Comparison of ENCODE assay signal across 8 mouse cellular contexts in genomic region chr6:114914041-114914716, GRCm38 (mm10). TPM values are rescaled to one million over a fixed set of nuclear protein-coding genes. Genes with fewer than 3 reads are reported as not detected.
DNase-seq lines count a peak whose midpoint lies in the region; ATAC-seq and TF ChIP-seq lines count a peak whose summit lies in the region.

No protein-coding gene starts in this region.

- peak overlapping the region; percentile 36; the same call in 1 of the 2 replicates for H3K9ac ChIP-seq in limb, embryonic 13.5 days

- 57% methylated on average over 10 of the region's 10 CpGs for whole genome bisulfite sequencing in lung, adult 2 months
- WGBS in limb, embryonic 13.5 days = 29% methylated on average over 10 of the region's 10 CpGs

- peaks cover 51% of the 10 kb centered on the region for H3K4me1 ChIP-seq in lung, adult 2 months (ENCODE audit: control insufficient read depth, insufficient read depth, low read length)
- H3K4me1 ChIP-seq in limb, embryonic 13.5 days = peaks cover 81% of the 10 kb centered on the region

- no peak overlapping the region for H3K4me3 ChIP-seq in lung, adult 2 months (replicated peaks; ENCODE audit: extremely low read depth, low read depth, low read length)
- H3K4me3 ChIP-seq in limb, embryonic 13.5 days = no peak overlapping the region

- ATAC-seq in limb, embryonic 13.5 days (ENCODE audit: low FRiP score, low read depth) = peak; percentile 16; the same call in 1 of the 2 replicates

- H3K27ac ChIP-seq in limb, embryonic 13.5 days = peak overlapping the region; percentile 44; the same call in 1 of the 2 replicates

- TF ChIP-seq POLR2A in lung, adult 2 months (IDR thresholded peaks at IDR 0.05; ENCODE audit: borderline replicate concordance, extremely low read depth, low read depth, low read length) = no peak

- TF ChIP-seq CTCF in lung, adult 2 months (IDR thresholded peaks at IDR 0.05; ENCODE audit: insufficient read depth, low read length) = no peak

- no peaks in the 10 kb centered on the region for H3K27me3 ChIP-seq in limb, embryonic 13.5 days

- peaks cover 9% of the 10 kb centered on the region; the same call in 1 of the 2 replicates for H3K36me3 ChIP-seq in limb, embryonic 13.5 days

- H3K9me3 ChIP-seq in limb, embryonic 13.5 days = no peaks in the 10 kb centered on the region

- H3K4me2 ChIP-seq in limb, embryonic 13.5 days (replicated peaks) = peak overlapping the region; percentile 12

- DNase-seq in embryo, embryonic 10 days (ENCODE audit: low spot score) = peak; percentile 49
- no peak for DNase-seq in embryo, embryonic 10.5 days (ENCODE audit: low spot score)
- DNase-seq in lung, adult 2 months = peak; percentile 33
- no peak for DNase-seq in lung, postnatal 14 days
- peak; percentile 59 for DNase-seq in retina, embryonic 14.5 days (ENCODE audit: low spot score)
- DNase-seq in ovary, postnatal 10 days (ENCODE audit: low spot score) = no peak
- no peak for DNase-seq in adrenal gland, postnatal 36 days

RNA-seq across cellular contexts. Expression of gene Vgll4, which starts 55.6 kb away (rescaled TPM):
- polyA plus RNA-seq in lung, adult 2 months (2012; rRNA removed) = 80.8 and 81.7 TPM in 2 replicates
- polyA plus RNA-seq in limb, embryonic 13.5 days (2015; fragmentation: Nextera tagmentation; extraction: Ambion mirVana) = 154 and 156 TPM in 2 replicates
- total RNA-seq in adrenal gland, postnatal 36 days (2021) = 10 to 100 TPM; 54.7 to 57.4 TPM

Comparison
In these comparisons a context has a peak if more than half of its experiments do, and no peak if none do; other contexts are left out.
1. DNase-seq: peak in embryo, embryonic 10 days (single experiment), lung, adult 2 months (single experiment) and retina, embryonic 14.5 days (single experiment); none in embryo, embryonic 10.5 days (single experiment), lung, postnatal 14 days (single experiment), ovary, postnatal 10 days (single experiment) and adrenal gland, postnatal 36 days (0 of 2).